Mouse (Mus musculus) G1E (cell line): ENCODE measurements around the gene Cdkn1a. TPM values are rescaled to one million over a fixed set of nuclear protein-coding genes. Genes with fewer than 3 reads are reported as not detected.

Experiments
- ATAC-seq: 2 replicates; pipeline ENCODE4 v1.8.0; 2016; ENCODE audit warnings: mild to moderate bottlenecking; ENCODE audit not compliant: insufficient number of reproducible peaks, poor library complexity, low FRiP score, severe bottlenecking; ENCODE audit errors: extremely low read depth
- DNase-seq: peaks from one replicate; pipeline ENCODE4 v3.0.0; 2012; ENCODE audit warnings: low spot score
- H3K27me3 ChIP-seq: 2 replicates; pipeline ENCODE4 v1.6.1; 2012; ENCODE audit warnings: mild to moderate bottlenecking, low read length, inconsistent platforms; ENCODE audit not compliant: insufficient read depth
- H3K36me3 ChIP-seq: replicated peaks from 2 replicates; pipeline ENCODE3; 2012; ENCODE audit warnings: mild to moderate bottlenecking, inconsistent platforms
- H3K4me1 ChIP-seq: 2 replicates; pipeline ENCODE4 v1.6.1; 2012; ENCODE audit warnings: low read depth, low read length, inconsistent platforms, mixed read lengths; ENCODE audit not compliant: insufficient read depth
- H3K4me3 ChIP-seq: 2 replicates; pipeline ENCODE4 v1.5.1; 2012; ENCODE audit warnings: low read depth, mild to moderate bottlenecking, inconsistent platforms, low read length, moderate library complexity, mixed read lengths
- H3K9me3 ChIP-seq: replicated peaks from 2 replicates; pipeline ENCODE4 v1.6.1; 2012; ENCODE audit warnings: inconsistent platforms
- CTCF ChIP-seq: IDR thresholded peaks from 2 replicates; pipeline ENCODE4 v1.5.1; 2012; ENCODE audit warnings: low read depth, low read length, inconsistent platforms, mixed read lengths
- GATA1 ChIP-seq: IDR thresholded peaks from 2 replicates; pipeline ENCODE4 v1.6.1; 2012; ENCODE audit warnings: borderline replicate concordance, low read length, inconsistent platforms, mixed read lengths
- GATA2 ChIP-seq: IDR thresholded peaks from 2 replicates; pipeline ENCODE4 v1.6.1; 2012; ENCODE audit warnings: low read depth, low read length, inconsistent platforms, borderline replicate concordance
- POLR2AphosphoS5 ChIP-seq: IDR thresholded peaks from 2 replicates; pipeline ENCODE4 v1.6.1; 2012; ENCODE audit warnings: low read depth, low read length, inconsistent platforms; ENCODE audit not compliant: insufficient replicate concordance
- TAL1 ChIP-seq: conservative IDR thresholded peaks from 2 replicates; pipeline ENCODE4 v1.6.1; 2012; ENCODE audit warnings: low read depth, low read length, inconsistent platforms, mixed read lengths
- polyA plus RNA-seq: library from polyadenylated mRNA; stranded (reverse); fragments of >175 nt; gene quantifications from 2 replicates; pipeline ENCODE4 v1.2.3, GENCODE M21; 2012
- total RNA-seq, 2 experiments: library from RNA; stranded (forward) in 1 of 2; stranded (reverse) in 1 of 2; fragments of 200-1000 nt in 1 of 2; fragments of >200 nt in 1 of 2; fragmentation: Nextera tagmentation in 1 of 2; gene quantifications; 2 replicates each; pipeline ENCODE4 v1.2.3; 2014 to 2017

The Cdkn1a gene
- total and polyA plus RNA-seq, 3 experiments, result 21.4 to 234 (median 145) TPM

- Histone ChIP-seq H3K36me3 (no peaks in the 10 kb centered on the region), H3K27me3 (peaks cover 3% of the 10 kb centered on the region; the same call in 1 of the 2 replicates), H3K4me3 (no peak overlapping the region; the same call in 1 of the 2 replicates), H3K4me1 (peaks cover 53% of the 10 kb centered on the region), H3K9me3 (no peaks in the 10 kb centered on the region)
- peak; percentile 33 for TF ChIP-seq TAL1
- no peak for TF ChIP-seq GATA1
- no peak for TF ChIP-seq POLR2AphosphoS5
- TF ChIP-seq GATA2, result no peak
- DNase-seq (peak; percentile 73), ATAC-seq (peak; percentile 86)
These were observed 20.6 kb downstream of the Cdkn1a start for GRCm38 (mm10) chr17:29111332-29111731.

- Histone ChIP-seq H3K4me3 (peak within 1 kb of the TSS; percentile 67), H3K9me3 (no peaks in the 10 kb centered on the region), H3K27me3 (peaks cover 3% of the 10 kb centered on the region; the same call in 1 of the 2 replicates), H3K36me3 (no peaks in the 10 kb centered on the region), H3K4me1 (peaks cover 65% of the 10 kb centered on the region)
- ATAC-seq, result no peak
- TF ChIP-seq TAL1, result no peak
- TF ChIP-seq GATA2, result no peak
- no peak for TF ChIP-seq CTCF
- TF ChIP-seq GATA1, result no peak
- no peak for TF ChIP-seq POLR2AphosphoS5
- DNase-seq, result no peak
These were observed 23.0 kb downstream of the Cdkn1a start, which contains the start of gene Rab44 for GRCm38 (mm10) chr17:29113591-29114352. Gene Rab44, plus strand, starts transcription at chr17:29114145.

GRCm38 (mm10) chr17:29116023-29116422 lies 25.2 kb downstream of the Cdkn1a start:
- DNase-seq (no peak), ATAC-seq (no peak)
- Histone ChIP-seq H3K36me3 (peaks cover 9% of the 10 kb centered on the region), H3K27me3 (peaks cover 8% of the 10 kb centered on the region; the same call in 1 of the 2 replicates), H3K4me1 (peaks cover 57% of the 10 kb centered on the region), H3K4me3 (peak overlapping the region; percentile 49; the same call in 1 of the 2 replicates), H3K9me3 (no peaks in the 10 kb centered on the region)
- TF ChIP-seq GATA2, result no peak
- no peak for TF ChIP-seq GATA1
- TF ChIP-seq CTCF, result no peak
- TF ChIP-seq TAL1, result no peak

- DNase-seq (no peak), ATAC-seq (no peak)
- H3K9me3 ChIP-seq, result no peaks in the 10 kb centered on the region
- H3K27me3 ChIP-seq, result peaks cover 8% of the 10 kb centered on the region; the same call in 1 of the 2 replicates
- H3K36me3 ChIP-seq, result peaks cover 11% of the 10 kb centered on the region
- peaks cover 49% of the 10 kb centered on the region for H3K4me1 ChIP-seq
- TF ChIP-seq TAL1 (no peak), GATA2 (no peak), POLR2AphosphoS5 (no peak), CTCF (no peak), GATA1 (no peak)
- H3K4me3 ChIP-seq, result no peak overlapping the region; the same call in 1 of the 2 replicates
These were observed 26.4 kb downstream of the Cdkn1a start for GRCm38 (mm10) chr17:29117006-29117648.

- H3K9me3 ChIP-seq, result no peaks in the 10 kb centered on the region
- TF ChIP-seq GATA1 (no peak), TAL1 (no peak)
- H3K4me3 ChIP-seq, result no peak overlapping the region
- no peak for DNase-seq
- peaks cover 8% of the 10 kb centered on the region; the same call in 1 of the 2 replicates for H3K27me3 ChIP-seq
- peaks cover 48% of the 10 kb centered on the region for H3K4me1 ChIP-seq
- ATAC-seq, result no peak
- H3K36me3 ChIP-seq, result peaks cover 18% of the 10 kb centered on the region
These were observed 27.3 kb downstream of the Cdkn1a start for GRCm38 (mm10) chr17:29118057-29118456.

GRCm38 (mm10) chr17:29120666-29121065 lies 29.9 kb downstream of the Cdkn1a start:
- DNase-seq (no peak), ATAC-seq (no peak)
- Histone ChIP-seq H3K4me3 (no peak overlapping the region), H3K4me1 (peaks cover 39% of the 10 kb centered on the region), H3K9me3 (no peaks in the 10 kb centered on the region), H3K36me3 (peaks cover 25% of the 10 kb centered on the region), H3K27me3 (peaks cover 7% of the 10 kb centered on the region; the same call in 1 of the 2 replicates)
- TF ChIP-seq POLR2AphosphoS5, result no peak
- no peak for TF ChIP-seq GATA2
- TF ChIP-seq TAL1, result no peak
- TF ChIP-seq CTCF, result no peak
- no peak for TF ChIP-seq GATA1
